Mouse (Mus musculus): ENCODE results near the gene Angptl2. TPM values are rescaled to one million over a fixed set of nuclear protein-coding genes. Genes with fewer than 3 reads are reported as not detected.

The Angptl2 gene
- polyA plus RNA-seq, 1 experiment from 2014 or later, result 31.5 TPM

DNA sequence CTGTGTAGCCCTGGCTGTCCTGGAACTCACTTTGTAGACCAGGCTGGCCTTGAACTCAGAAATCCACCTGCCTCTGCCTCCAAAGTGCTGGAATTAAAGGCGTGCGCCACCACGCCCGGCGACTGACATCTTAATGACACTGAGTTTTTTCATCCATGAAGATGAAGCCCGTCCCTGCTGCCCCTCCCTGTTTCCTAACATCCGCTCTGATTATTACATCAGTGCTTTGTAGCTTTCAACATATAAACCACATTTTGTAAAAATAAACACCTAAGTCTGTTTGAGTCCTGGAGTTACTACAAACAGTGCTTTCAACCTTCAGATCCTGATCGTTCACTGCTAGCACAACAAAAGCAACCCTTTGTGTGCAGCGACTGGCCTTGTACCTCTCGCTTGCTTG is 63.9 kb downstream of the Angptl2 start:
- Histone ChIP-seq H3K27me3 (no peaks in the 10 kb centered on the region), H3K36me3 (peaks cover 20% of the 10 kb centered on the region), H3K4me3 (no peak overlapping the region), H3K27ac (replicated peaks) (no peak overlapping the region), H3K4me1 (no peaks in the 10 kb centered on the region), H3K9me3 (no peaks in the 10 kb centered on the region), H3K9ac (replicated peaks) (no peak overlapping the region), H3K4me2 (replicated peaks) (no peak overlapping the region)
- ATAC-seq (ENCODE audit: low FRiP score, low read depth), result no peak
- WGBS, result 87% methylated on average over 10 of the region's 10 CpGs

DNA sequence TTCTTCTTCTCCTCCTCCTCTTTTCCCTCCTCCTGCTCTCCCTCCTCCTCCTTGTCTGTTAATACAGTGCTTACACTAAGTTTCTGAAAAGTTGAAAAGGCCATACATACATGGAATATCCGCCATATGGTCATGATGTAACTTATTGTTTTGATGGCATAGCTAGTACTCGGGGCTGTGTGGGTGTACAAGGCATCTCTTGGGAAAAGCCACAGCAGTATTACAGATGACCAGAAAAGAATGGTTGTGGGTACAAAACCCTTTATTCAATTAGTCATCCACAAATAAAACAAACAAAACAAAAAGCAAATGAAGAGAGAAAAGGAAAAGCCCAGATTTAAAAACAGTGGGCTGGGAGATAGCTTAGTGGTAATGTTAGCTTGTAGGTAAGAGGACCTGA is 64.7 kb downstream of the Angptl2 start:
- Histone ChIP-seq H3K9ac (replicated peaks) (no peak overlapping the region), H3K4me3 (no peak overlapping the region), H3K27me3 (no peaks in the 10 kb centered on the region), H3K4me1 (no peaks in the 10 kb centered on the region), H3K36me3 (peaks cover 20% of the 10 kb centered on the region), H3K4me2 (replicated peaks) (no peak overlapping the region), H3K27ac (replicated peaks) (no peak overlapping the region), H3K9me3 (no peaks in the 10 kb centered on the region)
- no peak for ATAC-seq (ENCODE audit: low FRiP score, low read depth)
- 88% methylated on average over 2 of the region's 2 CpGs for WGBS

DNA sequence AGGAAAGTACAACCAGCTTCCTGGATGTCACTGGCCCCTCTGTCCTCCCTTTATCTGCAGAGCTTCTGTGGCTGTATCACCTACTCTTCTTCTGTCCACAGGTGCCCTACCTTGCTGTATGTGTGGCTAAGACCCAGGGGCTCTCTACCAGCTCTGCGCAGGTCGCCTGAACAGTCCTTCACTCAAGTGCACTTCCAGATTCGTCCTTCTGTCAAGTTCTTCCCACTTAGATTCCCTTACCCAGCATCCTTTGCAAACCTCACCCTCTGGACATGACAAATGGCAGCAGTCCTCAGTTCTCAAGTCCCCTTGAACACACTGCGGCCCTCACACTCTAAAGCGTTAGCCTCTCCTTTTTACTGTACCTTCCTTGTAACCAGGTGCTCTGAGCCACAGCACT is 65.9 kb downstream of the Angptl2 start:
- peaks cover 20% of the 10 kb centered on the region for H3K36me3 ChIP-seq
- H3K27ac ChIP-seq (replicated peaks), result no peak overlapping the region
- no peaks in the 10 kb centered on the region for H3K27me3 ChIP-seq
- H3K9ac ChIP-seq (replicated peaks), result no peak overlapping the region
- H3K9me3 ChIP-seq, result no peaks in the 10 kb centered on the region
- ATAC-seq (ENCODE audit: low FRiP score, low read depth), result no peak
- H3K4me2 ChIP-seq (replicated peaks), result no peak overlapping the region
- 89% methylated on average over 5 of the region's 5 CpGs for WGBS
- no peaks in the 10 kb centered on the region for H3K4me1 ChIP-seq
- no peak overlapping the region for H3K4me3 ChIP-seq

DNA sequence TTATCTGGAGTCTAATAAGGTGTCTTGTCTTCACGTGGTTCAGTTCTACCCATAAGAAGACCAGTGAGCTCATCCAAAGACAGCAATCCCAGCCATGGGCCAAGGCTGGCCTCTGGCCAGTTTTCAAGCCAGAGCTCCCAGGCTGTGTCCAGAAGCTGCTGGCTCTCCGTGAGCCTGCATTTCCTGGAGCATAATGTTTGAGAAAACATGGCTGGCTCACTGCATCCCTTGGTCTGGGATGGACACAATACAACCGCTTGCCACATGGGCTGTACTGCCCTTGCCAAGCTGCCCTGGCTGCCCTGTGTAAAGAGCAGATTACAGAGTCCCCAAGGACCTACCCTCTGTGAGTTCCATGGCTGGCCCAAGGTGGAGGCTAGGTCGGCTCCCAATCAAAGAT is 67.0 kb downstream of the Angptl2 start:
- 75% methylated on average over 4 of the region's 4 CpGs for WGBS
- H3K4me2 ChIP-seq (replicated peaks), result no peak overlapping the region
- ATAC-seq (ENCODE audit: low FRiP score, low read depth), result no peak
- H3K27me3 ChIP-seq, result no peaks in the 10 kb centered on the region
- no peak overlapping the region for H3K9ac ChIP-seq (replicated peaks)
- H3K9me3 ChIP-seq, result no peaks in the 10 kb centered on the region; the same call in 1 of the 2 replicates
- peaks cover 21% of the 10 kb centered on the region for H3K36me3 ChIP-seq
- H3K4me3 ChIP-seq, result no peak overlapping the region
- H3K4me1 ChIP-seq, result no peaks in the 10 kb centered on the region
- no peak overlapping the region for H3K27ac ChIP-seq (replicated peaks)

DNA sequence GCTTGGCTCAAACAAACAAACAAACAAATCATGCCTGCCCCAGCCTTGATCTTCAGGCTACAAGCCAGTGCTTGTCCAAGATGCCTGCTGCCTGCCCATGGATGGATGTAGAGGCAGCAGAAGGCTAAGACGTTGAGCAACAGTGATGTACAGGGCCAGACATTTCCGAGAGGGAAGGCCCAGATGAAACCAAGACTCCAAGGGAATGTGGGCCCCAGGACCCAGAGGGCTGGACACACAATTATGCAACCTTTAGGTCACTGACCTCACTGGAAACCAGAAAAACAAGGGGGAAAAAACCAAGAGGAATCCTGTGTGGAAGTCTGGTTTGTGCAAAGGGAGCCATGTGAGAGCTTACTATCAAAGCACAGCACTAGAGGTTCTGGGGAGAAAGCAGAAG is 67.8 kb downstream of the Angptl2 start:
- 83% methylated on average over 2 of the region's 2 CpGs for WGBS
- no peak for ATAC-seq (ENCODE audit: low FRiP score, low read depth)
- Histone ChIP-seq H3K4me3 (no peak overlapping the region), H3K27me3 (no peaks in the 10 kb centered on the region), H3K4me1 (no peaks in the 10 kb centered on the region), H3K36me3 (peaks cover 24% of the 10 kb centered on the region), H3K27ac (replicated peaks) (no peak overlapping the region), H3K9me3 (no peaks in the 10 kb centered on the region; the same call in 1 of the 2 replicates), H3K9ac (replicated peaks) (no peak overlapping the region), H3K4me2 (replicated peaks) (no peak overlapping the region)

DNA sequence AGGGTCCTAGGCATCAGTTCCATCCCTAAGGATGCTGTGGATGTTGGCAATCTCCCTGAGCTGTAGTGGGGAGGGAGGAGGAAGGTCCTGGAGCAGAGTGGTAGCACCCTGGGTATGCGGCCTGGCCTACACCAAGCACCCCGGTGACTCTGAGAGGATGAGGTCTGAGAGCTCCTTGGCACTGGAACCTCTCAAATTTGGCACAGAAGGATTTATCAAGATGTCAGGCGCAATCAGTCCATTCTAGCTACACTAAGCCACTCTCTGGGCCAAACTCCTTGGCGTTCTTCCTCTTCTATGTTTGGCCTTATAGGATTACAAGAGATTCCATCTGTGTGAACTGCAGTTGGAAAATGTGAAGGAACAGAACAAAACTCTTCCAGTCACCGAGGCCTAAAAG is 73.0 kb downstream of the Angptl2 start:
- Histone ChIP-seq H3K27ac (replicated peaks) (no peak overlapping the region), H3K36me3 (peaks cover 12% of the 10 kb centered on the region; the same call in 1 of the 2 replicates), H3K4me2 (replicated peaks) (no peak overlapping the region), H3K4me1 (no peaks in the 10 kb centered on the region), H3K9me3 (no peaks in the 10 kb centered on the region; the same call in 1 of the 2 replicates), H3K27me3 (no peaks in the 10 kb centered on the region), H3K9ac (replicated peaks) (no peak overlapping the region), H3K4me3 (no peak overlapping the region)
- WGBS, result 91% methylated on average over 5 of the region's 5 CpGs
- no peak for ATAC-seq (ENCODE audit: low FRiP score, low read depth)

DNA sequence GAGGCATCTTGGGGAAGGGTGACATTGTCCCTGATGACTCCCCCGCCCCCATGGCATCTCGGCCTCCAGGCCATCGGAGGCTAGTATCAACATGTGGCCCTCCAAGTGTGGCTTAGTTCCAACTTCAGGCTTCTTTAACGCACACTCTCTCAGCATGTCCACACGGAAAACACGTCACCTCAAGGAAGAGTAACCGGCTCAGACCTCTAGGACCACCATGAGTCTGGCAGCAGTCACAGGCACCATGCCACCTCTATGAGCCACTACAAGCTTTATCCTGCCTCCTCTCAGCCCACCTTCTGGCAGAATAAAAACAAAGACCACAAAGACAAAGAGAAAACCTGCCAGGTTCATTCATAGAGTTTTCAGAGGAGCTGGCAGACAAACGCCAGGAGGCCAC is 74.6 kb downstream of the Angptl2 start:
- WGBS, result 90% methylated on average over 8 of the region's 8 CpGs
- Histone ChIP-seq H3K4me3 (no peak overlapping the region), H3K27ac (replicated peaks) (no peak overlapping the region), H3K27me3 (no peaks in the 10 kb centered on the region), H3K9me3 (no peaks in the 10 kb centered on the region; the same call in 1 of the 2 replicates), H3K9ac (replicated peaks) (no peak overlapping the region), H3K4me2 (replicated peaks) (no peak overlapping the region), H3K36me3 (0 out of 2 replicates have a peak, but pooled peaks cover 4% of the 10 kb centered on the region), H3K4me1 (no peaks in the 10 kb centered on the region)
- no peak for ATAC-seq (ENCODE audit: low FRiP score, low read depth)

DNA sequence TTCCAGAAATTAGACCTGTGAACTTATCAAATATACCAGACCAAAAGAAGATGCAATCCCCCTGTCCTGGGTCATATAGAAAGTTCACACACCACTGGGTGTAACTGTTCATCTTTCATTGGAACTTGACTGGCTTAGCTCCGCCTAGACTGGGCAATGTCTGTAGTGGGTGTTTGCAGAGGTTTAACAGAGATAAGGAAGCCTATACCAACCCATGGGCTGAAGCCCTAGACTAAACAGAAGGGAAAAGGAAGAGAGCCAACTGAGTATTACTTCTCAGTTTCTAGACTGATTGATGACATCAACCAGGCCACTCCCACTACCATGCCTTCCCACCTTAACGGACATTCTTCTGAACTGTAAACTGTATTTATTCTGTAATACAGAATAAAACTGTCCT is 76.2 kb downstream of the Angptl2 start:
- ATAC-seq (ENCODE audit: low FRiP score, low read depth), result no peak
- H3K27me3 ChIP-seq, result no peaks in the 10 kb centered on the region
- 96% methylated on average over 2 of the region's 2 CpGs for WGBS
- H3K4me1 ChIP-seq, result no peaks in the 10 kb centered on the region
- 0 out of 2 replicates have a peak, but pooled peaks cover 4% of the 10 kb centered on the region for H3K36me3 ChIP-seq
- no peak overlapping the region for H3K4me2 ChIP-seq (replicated peaks)
- no peaks in the 10 kb centered on the region; the same call in 1 of the 2 replicates for H3K9me3 ChIP-seq
- H3K9ac ChIP-seq (replicated peaks), result no peak overlapping the region
- H3K27ac ChIP-seq (replicated peaks), result no peak overlapping the region
- no peak overlapping the region for H3K4me3 ChIP-seq

DNA sequence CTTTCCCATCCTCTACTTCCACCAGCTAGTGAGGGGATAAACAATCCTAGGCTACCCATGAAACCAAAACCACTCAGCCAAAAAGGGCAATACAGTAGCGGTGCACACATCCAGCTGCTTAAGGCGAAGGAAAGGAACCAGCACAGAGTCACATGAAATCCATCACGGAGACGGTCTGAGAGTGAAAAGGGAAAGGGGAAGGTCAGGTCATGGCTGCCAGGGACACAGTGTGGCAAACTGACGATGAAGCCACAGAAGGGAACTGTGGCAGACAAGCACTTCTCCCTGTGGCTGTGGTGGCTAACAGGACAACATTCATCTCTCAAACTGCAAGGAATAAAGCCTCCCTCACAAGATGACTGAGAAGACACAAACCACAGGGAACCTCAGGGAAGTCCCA is 79.2 kb downstream of the Angptl2 start:
- ATAC-seq (ENCODE audit: low FRiP score, low read depth), result no peak
- no peaks in the 10 kb centered on the region for H3K4me1 ChIP-seq
- no peaks in the 10 kb centered on the region for H3K36me3 ChIP-seq
- H3K9me3 ChIP-seq, result no peaks in the 10 kb centered on the region
- H3K4me2 ChIP-seq (replicated peaks), result no peak overlapping the region
- no peak overlapping the region for H3K4me3 ChIP-seq
- H3K27ac ChIP-seq (replicated peaks), result no peak overlapping the region
- H3K27me3 ChIP-seq, result no peaks in the 10 kb centered on the region
- WGBS, result 82% methylated on average over 5 of the region's 5 CpGs
- no peak overlapping the region for H3K9ac ChIP-seq (replicated peaks)

Other genes with a start within 250 kb of the Angptl2 start
- 21.3 and 24.1 TPM in 2 replicates for gene Slc2a8, start 234.0 kb upstream of the Angptl2 start, polyA plus RNA-seq (2016; fragmentation: Nextera tagmentation; extraction: Ambion mirVana)
- 15.6 and 16.6 TPM in 2 replicates for gene Garnl3, start 84.4 kb upstream of the Angptl2 start, polyA plus RNA-seq (2016; fragmentation: Nextera tagmentation; extraction: Ambion mirVana)
- gene Ralgps1, start 155.4 kb downstream of the Angptl2 start, polyA plus RNA-seq (2016; fragmentation: Nextera tagmentation; extraction: Ambion mirVana), result 25.6 and 26.6 TPM in 2 replicates
- 10.2 and 11.1 TPM in 2 replicates for gene Zbtb34, start 215.3 kb downstream of the Angptl2 start, polyA plus RNA-seq (2016; fragmentation: Nextera tagmentation; extraction: Ambion mirVana)